Mouse (Mus musculus) hindbrain, postnatal 0 days (tissue): ENCODE data around the gene Cdhr3. TPM values are rescaled to one million over a fixed set of nuclear protein-coding genes. Genes with fewer than 3 reads are reported as not detected.

Experiments
- ATAC-seq: fragments of 200-750 bp; cut with Nextera tagmentation; 2 replicates; pipeline ENCODE4 v1.8.0; 2017; ENCODE audit warnings: mild to moderate bottlenecking, moderate TSS enrichment, moderate library complexity
- DNase-seq: peaks from one replicate; pipeline ENCODE4 v3.0.0-alpha.2; 2015; ENCODE audit warnings: low spot score
- H3K27ac ChIP-seq: fragments of 300-500 bp; sonication (generic); 2 replicates; pipeline ENCODE4 v1.5.1; 2014; ENCODE audit warnings: mild to moderate bottlenecking
- H3K27me3 ChIP-seq: fragments of 300-500 bp; sonication (generic); 2 replicates; pipeline ENCODE4 v1.6.1; 2014; ENCODE audit warnings: low read length, mixed read lengths; ENCODE audit not compliant: insufficient read depth
- H3K36me3 ChIP-seq: fragments of 300-500 bp; sonication (generic); 2 replicates; pipeline ENCODE4 v1.6.1; 2014; ENCODE audit warnings: low read length, mixed read lengths; ENCODE audit not compliant: insufficient read depth
- H3K4me1 ChIP-seq: fragments of 300-500 bp; sonication (generic); 2 replicates; pipeline ENCODE4 v1.6.1; 2014; ENCODE audit warnings: antibody characterized with exemption, low read length, mixed read lengths; ENCODE audit not compliant: insufficient read depth
- H3K4me2 ChIP-seq: fragments of 300-500 bp; sonication (generic); 2 replicates; pipeline ENCODE4 v1.6.1; 2014; ENCODE audit warnings: low read depth, mild to moderate bottlenecking, low read length, moderate library complexity, mixed read lengths
- H3K4me3 ChIP-seq: fragments of 300-500 bp; sonication (generic); 2 replicates; pipeline ENCODE4 v1.5.1; 2014; ENCODE audit warnings: low read length
- H3K9ac ChIP-seq: fragments of 300-500 bp; sonication (generic); replicated peaks from 2 replicates; pipeline ENCODE4 v1.6.1; 2014; ENCODE audit warnings: mild to moderate bottlenecking, low read length, moderate library complexity, mixed read lengths
- H3K9me3 ChIP-seq: fragments of 300-500 bp; sonication (generic); 2 replicates; pipeline ENCODE4 v1.6.1; 2016; ENCODE audit warnings: low read length, mixed read lengths
- CTCF ChIP-seq: IDR thresholded peaks from 2 replicates; pipeline ENCODE4 v1.5.1; 2016; ENCODE audit warnings: antibody characterized with exemption, control low read depth, low read depth
- WGBS: fragments of 180-500 bp; shearing (Covaris S2); extraction: QIAGEN DNeasy Blood & Tissue Kit; methylation state at CpG from one replicate; pipeline ENCODE4 v1.1.7; 2014; 5-methylcytosine and 5-hydroxymethylcytosine counted together
- polyA plus RNA-seq: library from polyadenylated mRNA; unstranded; fragments of >200 nt; fragmentation: Nextera tagmentation; extraction: Ambion mirVana; gene quantifications from 2 replicates; pipeline ENCODE4 v1.2.1, GENCODE M21; 2015
- total RNA-seq: library from RNA; depleted of rRNA; stranded (reverse); fragments of >200 nt; gene quantifications from 2 replicates; pipeline ENCODE4 v1.2.3, GENCODE M21; 2014

The Cdhr3 gene
- total and polyA plus RNA-seq, 2 experiments from 2014 or later, result 0.53 to 0.89 TPM

GRCm38 (mm10) chr12:33056074-33056473, 36.6 kb downstream of the Cdhr3 start:
- no peak for TF ChIP-seq CTCF
- no peak overlapping the region for H3K4me2 ChIP-seq
- H3K9ac ChIP-seq, result no peak overlapping the region
- H3K27me3 ChIP-seq, result no peaks in the 10 kb centered on the region
- ATAC-seq (no peak), DNase-seq (no peak)
- peaks cover 9% of the 10 kb centered on the region for H3K4me1 ChIP-seq
- no peaks in the 10 kb centered on the region for H3K9me3 ChIP-seq
- H3K4me3 ChIP-seq, result no peak overlapping the region
- no peak overlapping the region for H3K27ac ChIP-seq
- H3K36me3 ChIP-seq, result no peaks in the 10 kb centered on the region
- WGBS, result 75% methylated on average over 6 of the region's 6 CpGs

GRCm38 (mm10) chr12:33053746-33054145, 38.9 kb downstream of the Cdhr3 start:
- no peak for ATAC-seq
- TF ChIP-seq CTCF, result no peak
- no peak overlapping the region for H3K4me3 ChIP-seq
- DNase-seq, result no peak
- no peaks in the 10 kb centered on the region for H3K9me3 ChIP-seq
- no peaks in the 10 kb centered on the region for H3K36me3 ChIP-seq
- H3K4me2 ChIP-seq, result no peak overlapping the region
- WGBS, result 74% methylated on average over 13 of the region's 13 CpGs
- no peak overlapping the region for H3K27ac ChIP-seq
- H3K9ac ChIP-seq, result no peak overlapping the region
- H3K27me3 ChIP-seq, result no peaks in the 10 kb centered on the region
- peaks cover 9% of the 10 kb centered on the region; the same call in 1 of the 2 replicates for H3K4me1 ChIP-seq

GRCm38 (mm10) chr12:33053311-33053710, 39.4 kb downstream of the Cdhr3 start:
- H3K36me3 ChIP-seq, result no peaks in the 10 kb centered on the region
- WGBS, result 57% methylated on average over 9 of the region's 9 CpGs
- no peak overlapping the region for H3K9ac ChIP-seq
- no peak for DNase-seq
- no peaks in the 10 kb centered on the region for H3K9me3 ChIP-seq
- no peaks in the 10 kb centered on the region for H3K27me3 ChIP-seq
- H3K4me1 ChIP-seq, result peaks cover 9% of the 10 kb centered on the region; the same call in 1 of the 2 replicates
- no peak overlapping the region for H3K4me2 ChIP-seq
- ATAC-seq, result no peak
- H3K27ac ChIP-seq, result no peak overlapping the region
- H3K4me3 ChIP-seq, result no peak overlapping the region
- no peak for TF ChIP-seq CTCF

- no peak overlapping the region for H3K4me2 ChIP-seq
- no peak overlapping the region for H3K27ac ChIP-seq
- H3K27me3 ChIP-seq, result no peaks in the 10 kb centered on the region
- DNase-seq (no peak), ATAC-seq (no peak)
- no peak for TF ChIP-seq CTCF
- no peaks in the 10 kb centered on the region for H3K36me3 ChIP-seq
- H3K4me3 ChIP-seq, result no peak overlapping the region
- peaks cover 10% of the 10 kb centered on the region; the same call in 1 of the 2 replicates for H3K4me1 ChIP-seq
- whole genome bisulfite sequencing, result 89% methylated on average over 3 of the region's 3 CpGs
- no peaks in the 10 kb centered on the region; the same call in 1 of the 2 replicates for H3K9me3 ChIP-seq
- no peak overlapping the region for H3K9ac ChIP-seq
Observed at GRCm38 (mm10) chr12:33048391-33048790, 44.3 kb downstream of the Cdhr3 start.

GRCm38 (mm10) chr12:33046434-33046833, 46.2 kb downstream of the Cdhr3 start:
- ATAC-seq (no peak), DNase-seq (no peak)
- H3K27ac ChIP-seq, result no peak overlapping the region
- WGBS, result 76% methylated on average over 7 of the region's 7 CpGs
- H3K9me3 ChIP-seq, result no peaks in the 10 kb centered on the region; the same call in 1 of the 2 replicates
- peaks cover 10% of the 10 kb centered on the region; the same call in 1 of the 2 replicates for H3K4me1 ChIP-seq
- H3K4me2 ChIP-seq, result no peak overlapping the region
- H3K4me3 ChIP-seq, result no peak overlapping the region
- no peak for TF ChIP-seq CTCF
- no peak overlapping the region for H3K9ac ChIP-seq
- no peaks in the 10 kb centered on the region for H3K27me3 ChIP-seq
- H3K36me3 ChIP-seq, result no peaks in the 10 kb centered on the region

- no peak overlapping the region for H3K27ac ChIP-seq
- WGBS, result 43% methylated on average over 16 of the region's 16 CpGs
- no peaks in the 10 kb centered on the region; the same call in 1 of the 2 replicates for H3K9me3 ChIP-seq
- no peak overlapping the region for H3K4me3 ChIP-seq
- H3K4me2 ChIP-seq, result no peak overlapping the region
- no peaks in the 10 kb centered on the region for H3K27me3 ChIP-seq
- no peak for TF ChIP-seq CTCF
- H3K4me1 ChIP-seq, result peaks cover 10% of the 10 kb centered on the region; the same call in 1 of the 2 replicates
- peak; percentile 54 for ATAC-seq
- no peaks in the 10 kb centered on the region for H3K36me3 ChIP-seq
- DNase-seq, result no peak
- H3K9ac ChIP-seq, result no peak overlapping the region
Observed at GRCm38 (mm10) chr12:33045533-33046361, 46.9 kb downstream of the Cdhr3 start.

- Histone ChIP-seq H3K9ac (no peak overlapping the region), H3K4me3 (no peak overlapping the region), H3K27me3 (no peaks in the 10 kb centered on the region; the same call in 1 of the 2 replicates), H3K4me2 (no peak overlapping the region), H3K4me1 (0 out of 2 replicates have a peak, but pooled peaks cover 8% of the 10 kb centered on the region), H3K27ac (no peak overlapping the region), H3K36me3 (no peaks in the 10 kb centered on the region), H3K9me3 (no peaks in the 10 kb centered on the region; the same call in 1 of the 2 replicates)
- WGBS, result 90% methylated on average over 7 of the region's 7 CpGs
- ATAC-seq (no peak), DNase-seq (no peak)
- TF ChIP-seq CTCF, result no peak
Observed at GRCm38 (mm10) chr12:33041476-33041875, 51.2 kb downstream of the Cdhr3 start.
